Mouse (Mus musculus): Measurements from ENCODE around the gene Mars. TPM values are rescaled to one million over a fixed set of nuclear protein-coding genes. Genes with fewer than 3 reads are reported as not detected.
A peak's percentile ranks its signal among the peaks of the same experiment; 100 is the strongest.

Mars gene
- polyA plus RNA-seq, 1 experiment from 2014 or later = 108 TPM

GRCm38 (mm10) chr10:127287271-127287935, 24.2 kb downstream of the Mars start:
- Histone ChIP-seq H3K36me3 (ENCODE audit: control insufficient read depth, insufficient read depth, low read length) (peaks cover 28% of the 10 kb centered on the region), H3K9me3 (ENCODE audit: control insufficient read depth, low read length) (no peaks in the 10 kb centered on the region), H3K27me3 (replicated peaks; ENCODE audit: control insufficient read depth, insufficient read depth, low read length) (no peaks in the 10 kb centered on the region), H3K27ac (ENCODE audit: low read depth, low read length) (peak overlapping the region; percentile 98), H3K4me2 (ENCODE audit: low read length) (peak overlapping the region; percentile 92), H3K4me3 (ENCODE audit: low read length) (peak overlapping the region; percentile 76), H3K9ac (ENCODE audit: low read depth, low read length) (peak overlapping the region; percentile 88), H3K4me1 (ENCODE audit: control insufficient read depth, insufficient read depth, low read depth, low read length) (peaks cover 42% of the 10 kb centered on the region)
- 54% methylated on average over 15 of the region's 15 CpGs for WGBS
- ATAC-seq = no peak

GRCm38 (mm10) chr10:127286730-127287129, 24.9 kb downstream of the Mars start:
- H3K4me1 ChIP-seq (ENCODE audit: control insufficient read depth, insufficient read depth, low read depth, low read length) = peaks cover 36% of the 10 kb centered on the region
- H3K36me3 ChIP-seq (ENCODE audit: control insufficient read depth, insufficient read depth, low read length) = peaks cover 34% of the 10 kb centered on the region
- no peaks in the 10 kb centered on the region for H3K9me3 ChIP-seq (ENCODE audit: control insufficient read depth, low read length)
- WGBS = 46% methylated on average over 7 of the region's 7 CpGs
- no peak overlapping the region; the same call in 1 of the 2 replicates for H3K27ac ChIP-seq (ENCODE audit: low read depth, low read length)
- H3K4me2 ChIP-seq (ENCODE audit: low read length) = peak overlapping the region; percentile 92
- no peaks in the 10 kb centered on the region for H3K27me3 ChIP-seq (replicated peaks; ENCODE audit: control insufficient read depth, insufficient read depth, low read length)
- ATAC-seq = no peak
- H3K9ac ChIP-seq (ENCODE audit: low read depth, low read length) = peak overlapping the region; percentile 88
- H3K4me3 ChIP-seq (ENCODE audit: low read length) = 0 out of 2 replicates have a peak overlapping the region, but pooled peaks have one; percentile 3

- Histone ChIP-seq H3K9ac (ENCODE audit: low read depth, low read length) (peak overlapping the region; percentile 1; the same call in 1 of the 2 replicates), H3K27me3 (replicated peaks; ENCODE audit: control insufficient read depth, insufficient read depth, low read length) (no peaks in the 10 kb centered on the region), H3K27ac (ENCODE audit: low read depth, low read length) (no peak overlapping the region), H3K4me3 (ENCODE audit: low read length) (no peak overlapping the region), H3K4me2 (ENCODE audit: low read length) (no peak overlapping the region; the same call in 1 of the 2 replicates), H3K36me3 (ENCODE audit: control insufficient read depth, insufficient read depth, low read length) (peaks cover 40% of the 10 kb centered on the region), H3K4me1 (ENCODE audit: control insufficient read depth, insufficient read depth, low read depth, low read length) (peaks cover 31% of the 10 kb centered on the region), H3K9me3 (ENCODE audit: control insufficient read depth, low read length) (no peaks in the 10 kb centered on the region)
- ATAC-seq = no peak
- 60% methylated on average over 7 of the region's 7 CpGs for WGBS
Observed at GRCm38 (mm10) chr10:127286194-127286593, 25.4 kb downstream of the Mars start.

- Histone ChIP-seq H3K9ac (ENCODE audit: low read depth, low read length) (peak overlapping the region; percentile 27; the same call in 1 of the 2 replicates), H3K9me3 (ENCODE audit: control insufficient read depth, low read length) (no peaks in the 10 kb centered on the region), H3K4me3 (ENCODE audit: low read length) (no peak overlapping the region), H3K4me2 (ENCODE audit: low read length) (no peak overlapping the region), H3K36me3 (ENCODE audit: control insufficient read depth, insufficient read depth, low read length) (peaks cover 44% of the 10 kb centered on the region), H3K4me1 (ENCODE audit: control insufficient read depth, insufficient read depth, low read depth, low read length) (peaks cover 31% of the 10 kb centered on the region), H3K27me3 (replicated peaks; ENCODE audit: control insufficient read depth, insufficient read depth, low read length) (no peaks in the 10 kb centered on the region), H3K27ac (ENCODE audit: low read depth, low read length) (no peak overlapping the region)
- ATAC-seq = no peak
- whole genome bisulfite sequencing = 63% methylated on average over 7 of the region's 13 CpGs
Observed at GRCm38 (mm10) chr10:127285644-127286043, 25.9 kb downstream of the Mars start.

- Histone ChIP-seq H3K36me3 (ENCODE audit: control insufficient read depth, insufficient read depth, low read length) (peaks cover 45% of the 10 kb centered on the region), H3K4me3 (ENCODE audit: low read length) (no peak overlapping the region), H3K9ac (ENCODE audit: low read depth, low read length) (no peak overlapping the region), H3K27me3 (replicated peaks; ENCODE audit: control insufficient read depth, insufficient read depth, low read length) (no peaks in the 10 kb centered on the region), H3K27ac (ENCODE audit: low read depth, low read length) (no peak overlapping the region), H3K9me3 (ENCODE audit: control insufficient read depth, low read length) (no peaks in the 10 kb centered on the region), H3K4me2 (ENCODE audit: low read length) (no peak overlapping the region), H3K4me1 (ENCODE audit: control insufficient read depth, insufficient read depth, low read depth, low read length) (peaks cover 29% of the 10 kb centered on the region)
- ATAC-seq = no peak
- WGBS = 78% methylated on average over 11 of the region's 11 CpGs
Observed at GRCm38 (mm10) chr10:127284724-127285500, 26.7 kb downstream of the Mars start.

GRCm38 (mm10) chr10:127284105-127284622, 27.4 kb downstream of the Mars start:
- no peak overlapping the region for H3K27ac ChIP-seq (ENCODE audit: low read depth, low read length)
- H3K4me2 ChIP-seq (ENCODE audit: low read length) = no peak overlapping the region
- no peaks in the 10 kb centered on the region for H3K27me3 ChIP-seq (replicated peaks; ENCODE audit: control insufficient read depth, insufficient read depth, low read length)
- ATAC-seq = no peak
- H3K9ac ChIP-seq (ENCODE audit: low read depth, low read length) = no peak overlapping the region
- H3K36me3 ChIP-seq (ENCODE audit: control insufficient read depth, insufficient read depth, low read length) = peaks cover 45% of the 10 kb centered on the region
- H3K4me3 ChIP-seq (ENCODE audit: low read length) = no peak overlapping the region
- WGBS = 89% methylated on average over 7 of the region's 7 CpGs
- H3K4me1 ChIP-seq (ENCODE audit: control insufficient read depth, insufficient read depth, low read depth, low read length) = peaks cover 25% of the 10 kb centered on the region
- no peaks in the 10 kb centered on the region for H3K9me3 ChIP-seq (ENCODE audit: control insufficient read depth, low read length)

- H3K4me2 ChIP-seq (ENCODE audit: low read length) = no peak overlapping the region
- H3K9me3 ChIP-seq (ENCODE audit: control insufficient read depth, low read length) = no peaks in the 10 kb centered on the region
- peaks cover 56% of the 10 kb centered on the region for H3K36me3 ChIP-seq (ENCODE audit: control insufficient read depth, insufficient read depth, low read length)
- H3K4me1 ChIP-seq (ENCODE audit: control insufficient read depth, insufficient read depth, low read depth, low read length) = peaks cover 22% of the 10 kb centered on the region
- no peak overlapping the region for H3K9ac ChIP-seq (ENCODE audit: low read depth, low read length)
- H3K27ac ChIP-seq (ENCODE audit: low read depth, low read length) = no peak overlapping the region
- H3K4me3 ChIP-seq (ENCODE audit: low read length) = no peak overlapping the region
- 83% methylated on average over 13 of the region's 13 CpGs for WGBS
- ATAC-seq = no peak
- no peaks in the 10 kb centered on the region for H3K27me3 ChIP-seq (replicated peaks; ENCODE audit: control insufficient read depth, insufficient read depth, low read length)
Observed at GRCm38 (mm10) chr10:127282620-127283215, 28.9 kb downstream of the Mars start.

DNA sequence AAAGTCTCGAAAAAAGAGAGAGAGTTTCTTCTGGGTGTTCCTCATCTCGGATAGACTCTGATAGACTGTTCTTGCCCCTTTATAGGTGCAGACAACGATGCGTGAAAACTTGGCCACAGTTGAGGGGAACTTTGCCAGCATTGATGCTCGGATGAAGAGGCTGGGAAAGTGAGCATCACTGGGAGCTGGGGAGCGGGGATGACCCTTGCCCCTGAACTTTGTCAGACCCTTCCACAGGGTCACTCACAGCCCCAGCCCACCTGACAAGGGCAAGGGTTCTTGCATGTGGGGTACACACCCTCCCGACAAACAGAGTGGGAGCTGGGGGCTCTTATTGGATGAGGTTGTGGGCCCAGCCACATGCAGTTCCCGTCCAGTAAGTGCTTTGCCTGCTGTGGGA, 30.3 kb downstream of the Mars start:
- ATAC-seq = no peak
- Histone ChIP-seq H3K4me3 (ENCODE audit: low read length) (no peak overlapping the region), H3K4me1 (ENCODE audit: control insufficient read depth, insufficient read depth, low read depth, low read length) (peaks cover 8% of the 10 kb centered on the region), H3K36me3 (ENCODE audit: control insufficient read depth, insufficient read depth, low read length) (peaks cover 64% of the 10 kb centered on the region), H3K4me2 (ENCODE audit: low read length) (no peak overlapping the region), H3K27ac (ENCODE audit: low read depth, low read length) (0 out of 2 replicates have a peak overlapping the region, but pooled peaks have one; percentile 2), H3K27me3 (replicated peaks; ENCODE audit: control insufficient read depth, insufficient read depth, low read length) (no peaks in the 10 kb centered on the region), H3K9me3 (ENCODE audit: control insufficient read depth, low read length) (no peaks in the 10 kb centered on the region), H3K9ac (ENCODE audit: low read depth, low read length) (no peak overlapping the region)
- WGBS = 81% methylated on average over 8 of the region's 8 CpGs

- no peak overlapping the region for H3K4me2 ChIP-seq (ENCODE audit: low read length)
- 80% methylated on average over 1 of the region's 2 CpGs for WGBS
- no peak for ATAC-seq
- H3K4me3 ChIP-seq (ENCODE audit: low read length) = no peak overlapping the region
- H3K9me3 ChIP-seq (ENCODE audit: control insufficient read depth, low read length) = no peaks in the 10 kb centered on the region
- H3K9ac ChIP-seq (ENCODE audit: low read depth, low read length) = no peak overlapping the region
- peaks cover 58% of the 10 kb centered on the region for H3K36me3 ChIP-seq (ENCODE audit: control insufficient read depth, insufficient read depth, low read length)
- no peaks in the 10 kb centered on the region for H3K27me3 ChIP-seq (replicated peaks; ENCODE audit: control insufficient read depth, insufficient read depth, low read length)
- H3K27ac ChIP-seq (ENCODE audit: low read depth, low read length) = no peak overlapping the region
- no peaks in the 10 kb centered on the region for H3K4me1 ChIP-seq (ENCODE audit: control insufficient read depth, insufficient read depth, low read depth, low read length)
Observed at GRCm38 (mm10) chr10:127279730-127280129, 31.9 kb downstream of the Mars start.
